Mouse (Mus musculus) adrenal gland, postnatal 4 days (tissue): ENCODE results near the gene Ppa1. TPM values are rescaled to one million over a fixed set of nuclear protein-coding genes. Genes with fewer than 3 reads are reported as not detected.

ENCODE experiments used
- DNase-seq, 2 experiments: peaks; one replicate each; pipeline ENCODE4 v3.0.0; 2021 to 2022; ENCODE audit warnings: low spot score in 2 of 2, mixed read lengths in 2 of 2
- total RNA-seq, 2 experiments: library from RNA; stranded (reverse); gene quantifications; 2 replicates each; pipeline ENCODE4 v1.2.3; 2021

Ppa1 gene
- total RNA-seq, 2 experiments from 2014 or later = 50.1 to 55.6 TPM

- DNase-seq = no peak
Observed at GRCm38 (mm10) chr10:61640363-61640762, 8.0 kb upstream of the Ppa1 start.

GRCm38 (mm10) chr10:61646557-61646956 lies 1.8 kb upstream of the Ppa1 start:
- no peak for DNase-seq

- no peak for DNase-seq
Observed at GRCm38 (mm10) chr10:61648737-61649645, 639 bp downstream of the Ppa1 start.

GRCm38 (mm10) chr10:61654105-61654504 lies 5.8 kb downstream of the Ppa1 start:
- DNase-seq = no peak

GRCm38 (mm10) chr10:61654691-61655090 lies 6.3 kb downstream of the Ppa1 start:
- DNase-seq = no peak

- DNase-seq = no peak
Observed at GRCm38 (mm10) chr10:61655188-61655587, 6.8 kb downstream of the Ppa1 start.

- DNase-seq = no peak
Observed at GRCm38 (mm10) chr10:61656928-61657882, 8.9 kb downstream of the Ppa1 start.

- DNase-seq = no peak
Observed at GRCm38 (mm10) chr10:61657985-61658384, 9.6 kb downstream of the Ppa1 start.

- DNase-seq = no peak
Observed at GRCm38 (mm10) chr10:61661887-61662286, 13.5 kb downstream of the Ppa1 start.

GRCm38 (mm10) chr10:61662391-61662988 lies 14.1 kb downstream of the Ppa1 start:
- DNase-seq = peak in 1 of 2 experiments; percentile 24

- no peak for DNase-seq
Observed at GRCm38 (mm10) chr10:61665111-61665510, 16.8 kb downstream of the Ppa1 start.

GRCm38 (mm10) chr10:61665651-61666050 lies 17.3 kb downstream of the Ppa1 start:
- no peak for DNase-seq

- DNase-seq = no peak
Observed at GRCm38 (mm10) chr10:61669289-61669688, 20.9 kb downstream of the Ppa1 start.

GRCm38 (mm10) chr10:61669896-61670295 lies 21.5 kb downstream of the Ppa1 start:
- no peak for DNase-seq

- DNase-seq = no peak
Observed at GRCm38 (mm10) chr10:61670758-61671157, 22.4 kb downstream of the Ppa1 start.

- no peak for DNase-seq
Observed at GRCm38 (mm10) chr10:61675935-61676334, 27.6 kb downstream of the Ppa1 start.

- no peak for DNase-seq
Observed at GRCm38 (mm10) chr10:61679545-61679944, 31.2 kb downstream of the Ppa1 start.

GRCm38 (mm10) chr10:61680015-61680913 lies 31.9 kb downstream of the Ppa1 start, which contains the start of gene Sar1a:
Gene Sar1a (plus strand): TSS chr10:61680299.
- peak; percentile 91 to 92 for DNase-seq

GRCm38 (mm10) chr10:61689405-61689804 lies 41.1 kb downstream of the Ppa1 start:
- no peak for DNase-seq

- no peak for DNase-seq
Observed at GRCm38 (mm10) chr10:61693563-61693962, 45.2 kb downstream of the Ppa1 start.
